Mouse (Mus musculus): ENCODE measurements around the gene A430078G23Rik.
A peak's percentile ranks its signal among the peaks of the same experiment; 100 is the strongest.

Gene A430078G23Rik

DNA sequence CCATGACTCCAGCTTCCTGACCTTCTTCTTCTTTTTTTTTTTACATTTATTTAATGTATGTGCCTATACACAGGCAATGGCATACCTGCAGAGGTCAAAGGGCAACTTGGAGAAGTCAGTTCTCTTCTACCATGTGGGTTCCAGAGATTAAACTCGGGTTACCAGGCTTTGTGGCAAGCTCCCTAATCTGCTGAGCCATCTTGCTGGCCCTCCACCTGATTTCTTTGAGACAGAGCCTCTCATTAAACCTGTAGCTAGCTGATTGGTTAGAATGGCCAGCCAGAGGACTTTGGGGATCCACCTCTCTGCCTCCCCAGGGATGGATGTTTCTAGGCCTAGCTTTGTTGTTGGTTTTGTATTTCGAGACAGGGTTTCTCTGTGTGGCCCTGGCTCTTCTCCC lies 57.9 kb downstream of the A430078G23Rik start:
- no peak for DNase-seq (ENCODE audit: low read depth, low spot score)

GRCm38 (mm10) chr8:3411901-3412301 lies 58.7 kb downstream of the A430078G23Rik start:
- DNase-seq (ENCODE audit: low read depth, low spot score) = no peak

DNA sequence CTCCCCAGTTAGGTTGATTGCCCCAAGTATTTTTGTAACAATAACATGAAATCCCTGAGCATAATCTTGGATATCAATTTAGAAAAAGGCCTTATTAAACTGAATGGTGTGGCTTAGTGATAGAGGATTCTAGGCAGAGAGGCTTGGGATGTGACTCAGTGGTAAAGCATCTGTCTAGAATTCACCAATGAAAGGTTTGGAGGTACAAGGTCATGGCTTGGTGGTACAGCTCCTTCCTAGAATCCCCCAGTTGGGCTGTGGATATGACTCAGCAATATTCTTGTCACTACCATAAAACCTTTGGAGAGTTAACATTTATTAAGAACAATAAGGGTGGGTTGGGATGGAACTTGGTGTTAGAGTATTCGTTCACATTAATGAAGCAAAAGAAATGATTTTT lies 59.6 kb downstream of the A430078G23Rik start:
- DNase-seq (ENCODE audit: low read depth, low spot score) = no peak

DNA sequence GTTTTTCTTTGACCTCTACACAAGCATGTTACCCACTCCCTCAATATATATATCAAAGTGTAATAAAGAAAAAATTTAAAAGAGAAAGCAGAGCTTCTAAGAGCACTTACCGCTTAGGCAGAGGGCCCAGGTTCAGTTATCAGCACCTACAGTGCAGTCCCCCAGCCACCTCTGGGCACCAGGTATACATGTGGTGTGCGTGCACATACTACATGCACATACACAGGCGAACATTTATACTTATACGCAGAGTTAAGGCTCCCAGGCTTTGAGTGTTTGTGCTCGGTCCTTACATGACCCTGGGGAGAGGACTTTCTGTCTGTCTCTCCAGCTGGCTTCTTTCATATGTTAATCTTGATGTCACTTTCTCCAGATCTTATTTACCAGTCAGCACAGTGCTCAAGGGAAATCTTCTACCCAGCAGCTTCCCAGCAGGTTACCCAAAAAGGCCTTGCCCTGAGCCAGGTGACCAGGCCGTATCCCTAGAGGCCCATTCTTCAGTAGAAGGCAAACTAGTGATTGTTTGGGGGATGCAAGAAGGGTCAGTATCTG lies 61.5 kb downstream of the A430078G23Rik start:
- DNase-seq (ENCODE audit: low read depth, low spot score) = peak; percentile 43

- no peak for DNase-seq (ENCODE audit: low read depth, low spot score)
Observed at GRCm38 (mm10) chr8:3415259-3415658, 62.0 kb downstream of the A430078G23Rik start.

GRCm38 (mm10) chr8:3415661-3416060 lies 62.4 kb downstream of the A430078G23Rik start:
- no peak for DNase-seq (ENCODE audit: low read depth, low spot score)

- peak; percentile 69 for DNase-seq (ENCODE audit: low read depth, low spot score)
Observed at GRCm38 (mm10) chr8:3416846-3417245, 63.6 kb downstream of the A430078G23Rik start.

DNA sequence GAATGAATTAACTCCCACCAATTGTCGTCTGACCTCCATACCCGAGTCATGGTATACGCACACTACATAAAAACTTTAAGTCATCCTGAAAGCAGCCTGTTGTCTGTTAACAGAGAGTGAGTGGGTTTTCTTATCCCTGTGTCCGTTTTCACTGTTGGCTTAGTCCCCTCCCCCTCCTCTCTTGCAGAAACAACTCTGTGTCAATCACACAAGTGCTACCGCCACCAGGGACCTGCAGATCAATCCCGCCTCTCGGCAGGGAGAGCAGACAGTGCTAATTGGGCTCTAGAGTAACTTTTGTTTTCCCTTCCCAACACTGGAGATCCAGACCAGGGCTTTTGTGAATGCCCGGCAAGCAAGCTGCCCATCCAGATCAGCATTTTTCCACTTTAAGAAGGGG lies 64.2 kb downstream of the A430078G23Rik start:
- DNase-seq (ENCODE audit: low read depth, low spot score) = peak; percentile 78

DNA sequence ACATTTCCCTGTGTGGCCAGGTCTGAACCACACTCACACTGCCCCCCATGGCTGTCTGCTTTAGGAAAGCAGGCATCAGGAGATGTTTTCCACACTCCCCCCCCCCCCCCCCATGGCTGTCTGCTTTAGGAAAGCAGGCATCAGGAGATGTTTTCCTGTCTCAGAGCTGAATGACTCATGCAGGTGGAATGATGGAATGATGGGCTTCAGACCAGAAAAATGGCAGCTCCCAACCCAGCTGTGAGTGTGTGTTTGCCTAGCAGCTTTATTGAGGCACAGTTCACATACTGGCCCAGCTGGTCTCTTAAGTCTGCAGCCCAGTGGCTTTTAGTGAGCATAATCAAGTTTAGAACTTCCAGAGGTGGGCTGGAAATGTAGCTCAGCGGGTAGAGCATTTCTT lies 64.9 kb downstream of the A430078G23Rik start:
- peak; percentile 40 for DNase-seq (ENCODE audit: low read depth, low spot score)

- DNase-seq (ENCODE audit: low read depth, low spot score) = peak; percentile 40
Observed at GRCm38 (mm10) chr8:3420105-3420706, 67.0 kb downstream of the A430078G23Rik start.

- peak; percentile 52 for DNase-seq (ENCODE audit: low read depth, low spot score)
Observed at GRCm38 (mm10) chr8:3421507-3421906, 68.3 kb downstream of the A430078G23Rik start.

DNA sequence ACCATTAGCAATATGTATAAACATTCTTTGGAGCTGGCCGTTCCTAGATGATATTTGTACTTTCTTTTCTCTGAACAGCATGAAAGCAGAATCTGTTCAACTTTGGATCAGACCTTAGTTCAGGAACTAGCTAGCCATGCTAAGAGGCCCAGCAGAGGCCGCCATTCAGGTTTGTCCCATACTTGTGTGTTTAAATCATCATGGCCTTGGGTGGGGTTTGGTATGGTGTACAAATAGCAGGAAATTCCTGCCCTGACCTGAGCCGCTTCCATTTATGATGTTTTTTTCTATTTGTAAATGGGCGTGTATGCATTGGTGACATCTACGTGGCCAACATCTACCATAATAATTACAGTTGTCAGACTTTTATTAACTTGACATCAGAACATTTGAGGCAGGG lies 72.0 kb downstream of the A430078G23Rik start:
- DNase-seq (ENCODE audit: low read depth, low spot score) = no peak

- DNase-seq (ENCODE audit: low read depth, low spot score) = peak; percentile 63
Observed at GRCm38 (mm10) chr8:3426211-3426610, 73.0 kb downstream of the A430078G23Rik start.

- DNase-seq (ENCODE audit: low read depth, low spot score) = no peak
Observed at GRCm38 (mm10) chr8:3428426-3428825, 75.2 kb downstream of the A430078G23Rik start.

- DNase-seq (ENCODE audit: low read depth, low spot score) = peak; percentile 38
Observed at GRCm38 (mm10) chr8:3429966-3430365, 76.8 kb downstream of the A430078G23Rik start.

DNA sequence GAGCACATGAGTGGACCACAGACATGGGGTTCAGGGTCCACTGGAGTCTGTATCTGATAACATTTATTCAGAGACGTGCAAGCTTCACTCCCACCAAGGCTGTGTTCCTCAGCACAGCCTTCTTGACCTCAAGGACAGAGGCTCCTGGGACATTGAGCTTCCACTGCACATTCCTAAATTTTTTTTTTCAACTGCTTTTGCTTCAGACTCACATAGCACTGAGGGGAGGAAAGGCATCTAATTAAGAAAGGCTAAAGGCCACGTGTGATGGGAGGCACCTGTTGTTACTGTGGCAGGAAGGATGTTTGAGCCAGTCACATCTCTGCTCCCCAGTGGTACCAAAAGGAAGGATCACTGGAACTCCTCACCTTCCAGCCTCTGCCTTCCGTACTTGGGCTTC lies 77.9 kb downstream of the A430078G23Rik start:
- no peak for DNase-seq (ENCODE audit: low read depth, low spot score)

DNA sequence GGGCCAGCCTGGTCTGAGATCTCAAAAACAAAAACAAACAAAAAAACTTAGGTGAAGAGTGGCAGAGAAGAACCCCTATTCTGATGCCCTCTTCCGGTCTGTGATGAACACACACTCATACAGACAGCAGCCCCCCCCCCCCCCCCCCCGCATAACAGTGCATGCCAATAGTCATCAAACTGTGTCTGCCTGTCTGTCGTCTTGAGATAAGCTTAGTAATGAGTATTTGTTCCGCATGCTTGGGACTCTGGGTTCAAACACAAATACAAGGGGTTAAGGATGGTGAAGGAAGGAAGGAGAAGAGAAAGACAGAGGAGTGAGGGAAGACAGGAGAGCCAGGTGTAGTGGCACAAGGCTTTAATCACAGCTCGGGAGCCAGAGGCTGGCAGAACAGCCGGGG lies 83.3 kb downstream of the A430078G23Rik start:
- no peak for DNase-seq (ENCODE audit: low read depth, low spot score)

- DNase-seq (ENCODE audit: low read depth, low spot score) = peak; percentile 78
Observed at GRCm38 (mm10) chr8:3439510-3439909, 86.3 kb downstream of the A430078G23Rik start.
